Mouse (Mus musculus) embryonic facial prominence, embryonic 10.5 days (tissue): ENCODE measurements at regions not wholly inside any gene's neighbourhood (a gene's known extent, or its start where the extent isn't known, plus 50 kb on each side); places are given as distances from the start of the nearest gene placed in this dataset.

Source experiments
- DNase-seq: peaks from one replicate; pipeline ENCODE4 v3.0.0-alpha.2; 2017; ENCODE audit warnings: low spot score
- H3K27ac ChIP-seq: fragments of 300-500 bp; sonication (generic); replicated peaks from 2 replicates; pipeline ENCODE4 v1.5.1; 2016; ENCODE audit warnings: mild to moderate bottlenecking
- H3K27me3 ChIP-seq: fragments of 300-500 bp; sonication (generic); replicated peaks from 2 replicates; pipeline ENCODE4 v1.6.1; 2016; ENCODE audit warnings: low read depth, mild to moderate bottlenecking; ENCODE audit not compliant: poor library complexity, severe bottlenecking
- H3K36me3 ChIP-seq: fragments of 300-500 bp; sonication (generic); replicated peaks from 2 replicates; pipeline ENCODE4 v1.6.1; 2016; ENCODE audit warnings: mild to moderate bottlenecking, moderate library complexity
- H3K4me1 ChIP-seq: fragments of 300-500 bp; sonication (generic); 2 replicates; pipeline ENCODE4 v1.6.1; 2016
- H3K4me3 ChIP-seq: fragments of 300-500 bp; sonication (generic); 2 replicates; pipeline ENCODE4 v1.5.1; 2016; ENCODE audit warnings: mild to moderate bottlenecking, moderate library complexity
- H3K9me3 ChIP-seq: fragments of 300-500 bp; sonication (generic); 2 replicates; pipeline ENCODE4 v1.6.1; 2016; ENCODE audit warnings: mild to moderate bottlenecking
- WGBS: fragments of 180-500 bp; shearing (Covaris S2); methylation state at CpG from one replicate; pipeline ENCODE4 v1.1.7; 2016; 5-methylcytosine and 5-hydroxymethylcytosine counted together

GRCm38 (mm10) chr1:177382596-177383190, 59.5 kb upstream of the Zbtb18 start:
- Histone ChIP-seq H3K4me1 (peaks cover 7% of the 10 kb centered on the region), H3K27ac (no peak overlapping the region), H3K4me3 (no peak overlapping the region), H3K36me3 (no peaks in the 10 kb centered on the region), H3K27me3 (no peaks in the 10 kb centered on the region), H3K9me3 (no peaks in the 10 kb centered on the region)
- 14% methylated on average over 16 of the region's 16 CpGs for WGBS
- DNase-seq: peak; percentile 73

GRCm38 (mm10) chr1:177382147-177382546, 60.0 kb upstream of the Zbtb18 start:
- Histone ChIP-seq H3K27me3 (no peaks in the 10 kb centered on the region), H3K4me1 (peaks cover 7% of the 10 kb centered on the region), H3K36me3 (no peaks in the 10 kb centered on the region), H3K4me3 (no peak overlapping the region), H3K9me3 (no peaks in the 10 kb centered on the region), H3K27ac (no peak overlapping the region)
- DNase-seq: no peak
- 87% methylated on average over 4 of the region's 4 CpGs for WGBS

GRCm38 (mm10) chr1:177378112-177378511, 64.0 kb upstream of the Zbtb18 start:
- no peaks in the 10 kb centered on the region for H3K27me3 ChIP-seq
- WGBS: 90% methylated on average over 3 of the region's 3 CpGs
- DNase-seq: no peak

GRCm38 (mm10) chr1:177373226-177373825, 68.8 kb upstream of the Zbtb18 start:
- 8% methylated on average over 5 of the region's 5 CpGs for WGBS
- H3K36me3 ChIP-seq: no peaks in the 10 kb centered on the region

More at GRCm38 (mm10) chr1:177378112-177378511, 64.0 kb upstream of the Zbtb18 start:
- no peak overlapping the region for H3K27ac ChIP-seq
- H3K4me3 ChIP-seq: no peak overlapping the region
- no peaks in the 10 kb centered on the region for H3K36me3 ChIP-seq
- no peaks in the 10 kb centered on the region for H3K9me3 ChIP-seq
- peaks cover 18% of the 10 kb centered on the region for H3K4me1 ChIP-seq

GRCm38 (mm10) chr1:177372066-177372465, 70.1 kb upstream of the Zbtb18 start:
- no peaks in the 10 kb centered on the region for H3K27me3 ChIP-seq
- no peak overlapping the region for H3K27ac ChIP-seq
- WGBS: 59% methylated on average over 10 of the region's 10 CpGs
- DNase-seq: no peak
- peaks cover 17% of the 10 kb centered on the region for H3K4me1 ChIP-seq
- no peak overlapping the region for H3K4me3 ChIP-seq
- H3K36me3 ChIP-seq: no peaks in the 10 kb centered on the region
- no peaks in the 10 kb centered on the region for H3K9me3 ChIP-seq

More at GRCm38 (mm10) chr1:177373226-177373825, 68.8 kb upstream of the Zbtb18 start:
- peaks cover 17% of the 10 kb centered on the region for H3K4me1 ChIP-seq
- no peak overlapping the region for H3K27ac ChIP-seq
- H3K9me3 ChIP-seq: no peaks in the 10 kb centered on the region
- DNase-seq: no peak
- H3K27me3 ChIP-seq: no peaks in the 10 kb centered on the region
- H3K4me3 ChIP-seq: no peak overlapping the region

- DNase-seq: no peak
- 89% methylated on average over 9 of the region's 9 CpGs for WGBS
Observed at GRCm38 (mm10) chr1:177367864-177368610, 74.1 kb upstream of the Zbtb18 start.

GRCm38 (mm10) chr1:177366914-177367313, 75.2 kb upstream of the Zbtb18 start:
- Histone ChIP-seq H3K4me3 (no peak overlapping the region), H3K9me3 (no peaks in the 10 kb centered on the region), H3K27me3 (no peaks in the 10 kb centered on the region), H3K27ac (no peak overlapping the region), H3K36me3 (no peaks in the 10 kb centered on the region), H3K4me1 (no peaks in the 10 kb centered on the region)
- 74% methylated on average over 6 of the region's 6 CpGs for WGBS
- DNase-seq: no peak

More at GRCm38 (mm10) chr1:177367864-177368610, 74.1 kb upstream of the Zbtb18 start:
- H3K4me1 ChIP-seq: peaks cover 5% of the 10 kb centered on the region
- H3K27ac ChIP-seq: no peak overlapping the region
- H3K27me3 ChIP-seq: no peaks in the 10 kb centered on the region
- no peaks in the 10 kb centered on the region for H3K36me3 ChIP-seq
- no peak overlapping the region for H3K4me3 ChIP-seq
- H3K9me3 ChIP-seq: no peaks in the 10 kb centered on the region

- DNase-seq: no peak
- Histone ChIP-seq H3K4me3 (no peak overlapping the region), H3K27ac (no peak overlapping the region), H3K4me1 (no peaks in the 10 kb centered on the region), H3K36me3 (no peaks in the 10 kb centered on the region), H3K27me3 (no peaks in the 10 kb centered on the region), H3K9me3 (no peaks in the 10 kb centered on the region)
- 71% methylated on average over 7 of the region's 7 CpGs for WGBS
Observed at GRCm38 (mm10) chr1:177366475-177366874, 75.7 kb upstream of the Zbtb18 start.

GRCm38 (mm10) chr1:177364355-177364754, 77.8 kb upstream of the Zbtb18 start:
- 89% methylated on average over 7 of the region's 7 CpGs for whole genome bisulfite sequencing
- no peaks in the 10 kb centered on the region for H3K36me3 ChIP-seq

GRCm38 (mm10) chr1:177362398-177362797, 79.8 kb upstream of the Zbtb18 start:
- Histone ChIP-seq H3K9me3 (no peaks in the 10 kb centered on the region), H3K36me3 (no peaks in the 10 kb centered on the region), H3K4me1 (no peaks in the 10 kb centered on the region), H3K4me3 (no peak overlapping the region), H3K27me3 (no peaks in the 10 kb centered on the region), H3K27ac (no peak overlapping the region)
- WGBS: 88% methylated on average over 8 of the region's 8 CpGs
- no peak for DNase-seq

More at GRCm38 (mm10) chr1:177364355-177364754, 77.8 kb upstream of the Zbtb18 start:
- no peaks in the 10 kb centered on the region for H3K4me1 ChIP-seq
- H3K27ac ChIP-seq: no peak overlapping the region
- no peak overlapping the region for H3K4me3 ChIP-seq
- no peak for DNase-seq
- no peaks in the 10 kb centered on the region for H3K9me3 ChIP-seq
- H3K27me3 ChIP-seq: no peaks in the 10 kb centered on the region

- no peak overlapping the region for H3K27ac ChIP-seq
- no peaks in the 10 kb centered on the region for H3K36me3 ChIP-seq
- WGBS: 93% methylated on average over 17 of the region's 17 CpGs
- H3K4me1 ChIP-seq: peaks cover 6% of the 10 kb centered on the region; the same call in 1 of the 2 replicates
- no peak overlapping the region for H3K4me3 ChIP-seq
- no peak for DNase-seq
- no peaks in the 10 kb centered on the region for H3K9me3 ChIP-seq
- H3K27me3 ChIP-seq: no peaks in the 10 kb centered on the region
Observed at GRCm38 (mm10) chr1:177348400-177349092, 90.5 kb upstream of the Akt3 start.

GRCm38 (mm10) chr1:177347208-177347607, 89.2 kb upstream of the Akt3 start:
- H3K9me3 ChIP-seq: no peaks in the 10 kb centered on the region
- H3K27me3 ChIP-seq: no peaks in the 10 kb centered on the region
- no peak overlapping the region for H3K4me3 ChIP-seq
- no peaks in the 10 kb centered on the region for H3K36me3 ChIP-seq
- 54% methylated on average over 4 of the region's 4 CpGs for WGBS
- DNase-seq: no peak
- H3K27ac ChIP-seq: no peak overlapping the region
- peaks cover 6% of the 10 kb centered on the region; the same call in 1 of the 2 replicates for H3K4me1 ChIP-seq
